Mouse (Mus musculus): ENCODE data around the gene Ubac2. TPM values are rescaled to one million over a fixed set of nuclear protein-coding genes. Genes with fewer than 3 reads are reported as not detected.

The Ubac2 gene
- total RNA-seq, 2 experiments from 2014 or later = 22.9 to 24.4 TPM

DNA sequence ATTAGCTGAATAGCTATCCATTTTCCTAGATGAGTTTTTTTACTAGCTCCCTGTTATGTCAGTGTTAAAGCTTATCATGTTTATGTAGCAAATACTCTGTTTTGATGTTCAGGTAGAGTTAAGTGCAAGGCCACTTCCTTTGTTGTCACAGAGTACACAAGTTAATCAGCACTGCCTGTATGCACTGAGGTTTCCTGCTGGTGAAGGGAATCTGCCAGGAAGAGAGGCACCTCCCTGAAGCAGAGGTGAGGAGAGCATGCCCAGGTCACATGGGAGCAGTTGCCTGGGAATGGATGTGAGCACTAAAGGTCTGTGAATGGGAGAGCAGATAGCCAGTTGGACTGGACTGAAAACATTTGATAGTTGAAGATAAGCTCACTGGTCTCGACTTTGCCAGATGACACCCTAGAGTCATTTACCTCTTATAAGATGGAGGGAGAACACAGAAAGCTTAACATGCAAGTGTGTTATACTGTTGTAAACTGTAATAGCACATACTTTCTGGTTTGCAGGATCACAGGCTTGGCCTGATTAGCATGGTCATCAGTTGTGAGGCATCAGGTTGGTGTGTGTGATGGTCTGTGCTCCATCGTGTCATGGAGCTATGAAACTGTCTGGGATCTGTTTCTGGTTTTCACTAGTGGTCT, 73.1 kb downstream of the Ubac2 start:
- DNase-seq = no peak

DNA sequence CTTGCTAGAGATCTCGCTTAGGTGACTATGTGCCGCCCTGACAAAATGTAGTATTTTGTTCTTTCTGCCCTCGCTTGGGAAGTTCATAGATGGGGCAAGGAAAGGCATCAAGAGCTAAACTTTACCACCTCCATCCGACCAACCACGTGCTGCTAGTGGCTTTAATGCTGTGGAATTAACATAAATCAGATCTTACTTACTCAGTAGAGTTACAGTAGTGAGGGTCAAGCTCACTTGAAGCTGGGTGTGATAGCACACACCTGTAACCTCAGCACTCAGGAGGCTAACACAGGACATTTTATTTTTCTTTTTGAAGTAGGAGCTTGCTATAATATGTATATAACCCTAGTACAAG, 73.6 kb downstream of the Ubac2 start:
- no peak for DNase-seq

DNA sequence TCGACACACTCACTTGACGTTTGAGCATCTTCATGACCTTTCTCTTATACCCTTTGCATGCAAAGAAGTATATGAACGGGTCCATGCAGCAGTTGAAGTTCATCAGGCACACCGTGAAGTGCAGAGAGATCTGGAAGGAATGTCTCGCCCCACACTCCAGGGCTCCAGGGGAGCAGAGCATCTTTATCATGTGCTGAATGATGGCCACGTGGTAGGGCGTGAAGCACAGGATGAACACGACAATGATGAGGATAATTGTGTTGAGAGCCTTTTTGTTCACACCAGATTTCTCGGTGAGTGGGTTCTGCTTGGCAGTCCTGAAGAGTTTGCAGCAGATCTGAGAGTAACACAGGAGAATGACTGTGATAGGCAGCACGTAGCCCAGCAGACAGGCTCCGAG, 75.7 kb downstream of the Ubac2 start:
- no peak for DNase-seq

- DNase-seq = no peak
Observed at GRCm38 (mm10) chr14:121954608-121955007, 76.2 kb downstream of the Ubac2 start.

- no peak for DNase-seq
Observed at GRCm38 (mm10) chr14:121955176-121955795, 76.9 kb downstream of the Ubac2 start.

DNA sequence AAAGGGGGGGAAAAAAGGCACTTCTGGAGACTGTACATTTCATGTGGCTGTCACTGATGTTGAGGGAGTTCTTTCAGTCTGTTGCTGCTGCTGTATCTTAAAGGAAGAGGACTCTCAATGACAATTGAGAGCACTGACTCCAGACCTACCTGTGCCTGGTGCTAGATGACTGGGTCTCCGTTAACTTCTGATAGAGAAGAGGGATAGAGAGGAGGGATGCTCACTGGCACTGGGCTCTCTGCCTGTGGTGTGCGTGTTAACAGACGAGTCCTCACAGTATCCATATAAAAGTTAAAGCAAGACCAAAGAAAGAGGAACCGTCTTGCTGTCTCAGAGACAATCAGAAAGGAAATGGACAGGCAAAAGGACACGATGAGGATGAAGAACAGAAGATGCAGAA, 77.9 kb downstream of the Ubac2 start:
- no peak for DNase-seq

DNA sequence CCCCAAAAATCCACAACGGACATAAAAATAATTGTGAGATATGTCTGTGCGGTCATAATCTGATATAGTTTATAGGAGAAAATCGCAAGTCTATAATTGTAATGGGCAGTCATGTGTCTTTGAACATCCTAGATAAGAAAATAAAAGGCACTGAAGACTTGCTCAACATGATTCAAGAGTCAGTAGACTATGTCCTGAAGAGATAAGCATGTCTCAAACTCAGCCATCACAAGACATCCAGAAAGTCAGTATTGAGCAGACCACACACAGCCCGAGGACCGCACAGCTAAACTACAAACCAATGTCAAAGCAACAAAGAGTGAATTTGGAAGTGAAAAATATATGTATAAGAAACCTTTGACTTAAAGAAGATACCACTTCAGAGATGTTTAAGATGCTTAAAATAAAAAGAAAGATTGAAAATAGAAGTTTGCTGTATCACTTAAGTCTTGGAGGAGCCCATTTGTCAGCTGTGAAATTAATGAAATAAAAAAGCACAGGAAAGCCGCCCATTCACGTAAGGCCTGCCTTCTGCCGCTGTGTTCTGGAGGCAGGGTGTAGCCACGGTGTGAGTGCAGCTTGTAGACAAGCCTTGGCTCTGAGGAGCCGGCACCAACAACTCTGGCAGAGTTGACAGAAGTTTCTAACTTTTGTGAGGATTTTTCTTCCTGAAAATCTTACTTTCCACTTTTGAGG, 78.9 kb downstream of the Ubac2 start:
- no peak for DNase-seq

DNA sequence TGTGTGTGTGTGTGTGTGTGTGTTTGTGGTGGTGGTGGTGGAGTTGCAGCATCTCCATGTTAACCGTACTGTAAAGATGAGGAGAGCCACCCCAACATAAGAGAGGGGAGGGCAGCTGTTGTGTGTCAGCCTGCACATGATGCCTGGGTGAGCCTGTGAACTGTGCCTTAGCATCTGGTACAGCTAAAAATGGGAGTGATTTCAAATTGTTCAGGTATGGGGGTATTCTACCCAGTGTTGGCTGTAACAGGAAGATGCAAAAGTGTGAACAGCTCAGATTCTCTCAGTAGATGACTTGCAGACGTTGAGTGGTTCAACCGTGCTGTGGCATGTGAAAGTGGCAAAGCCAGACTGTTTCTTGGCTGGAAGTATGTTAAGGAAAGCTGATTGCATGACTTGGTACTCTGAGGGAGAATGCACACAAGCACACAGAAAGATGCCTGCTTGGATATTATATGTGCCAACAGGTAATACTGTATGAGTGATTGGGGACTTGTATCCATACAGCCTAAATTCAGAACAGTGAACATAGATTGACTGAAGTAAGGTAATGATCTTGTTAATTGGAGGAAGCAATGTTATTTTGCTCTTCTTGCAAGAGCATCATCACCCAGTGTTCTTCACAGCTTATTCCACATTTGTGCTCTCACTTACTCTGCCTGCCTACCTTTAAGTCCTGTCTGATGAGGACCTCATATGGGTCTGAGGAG, 79.8 kb downstream of the Ubac2 start:
- no peak for DNase-seq

GRCm38 (mm10) chr14:121958751-121959537, 80.5 kb downstream of the Ubac2 start:
- DNase-seq = no peak

DNA sequence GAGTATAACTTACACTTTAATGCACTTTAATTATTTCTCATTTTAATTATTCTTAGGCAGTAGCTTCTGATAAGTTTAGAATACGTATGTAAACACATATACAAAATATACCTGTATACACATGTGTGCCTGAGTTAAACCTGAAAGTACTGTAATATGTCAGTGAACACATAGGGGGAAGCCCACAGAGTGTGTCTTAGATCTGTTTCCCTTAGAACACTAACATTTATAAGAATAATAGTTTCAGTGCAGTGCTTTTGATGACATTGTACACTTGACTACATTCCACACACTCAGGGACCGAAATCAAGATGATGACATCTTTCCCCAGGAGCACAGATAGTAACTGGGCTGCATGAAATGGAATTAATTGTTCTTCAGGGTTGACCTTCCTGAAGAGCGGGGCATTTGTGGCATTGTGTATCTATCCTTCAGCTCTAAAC, 81.1 kb downstream of the Ubac2 start:
- DNase-seq = no peak

GRCm38 (mm10) chr14:121960031-121960430, 81.6 kb downstream of the Ubac2 start:
- DNase-seq = no peak

DNA sequence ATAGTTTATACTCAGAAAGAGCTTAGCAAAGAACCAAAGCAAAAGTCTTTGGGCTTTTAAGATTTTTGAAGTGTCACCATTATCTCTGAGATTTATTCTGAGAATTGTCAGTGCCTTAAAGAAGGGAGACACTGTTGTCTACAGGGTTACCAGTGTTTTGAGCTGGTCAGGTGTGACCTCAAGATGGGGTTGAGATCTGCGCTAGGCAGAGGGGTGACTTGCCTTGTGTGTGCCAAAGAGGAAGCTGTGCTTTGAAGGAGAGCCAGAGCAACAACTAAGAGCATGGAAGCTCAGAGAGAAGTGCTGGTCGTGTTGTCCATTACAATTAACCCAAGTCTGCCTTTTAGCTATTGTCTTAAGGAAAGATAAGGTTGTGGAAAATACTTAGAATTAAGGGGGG, 82.1 kb downstream of the Ubac2 start:
- DNase-seq = no peak

- no peak for DNase-seq
Observed at GRCm38 (mm10) chr14:121960997-121961396, 82.6 kb downstream of the Ubac2 start.

DNA sequence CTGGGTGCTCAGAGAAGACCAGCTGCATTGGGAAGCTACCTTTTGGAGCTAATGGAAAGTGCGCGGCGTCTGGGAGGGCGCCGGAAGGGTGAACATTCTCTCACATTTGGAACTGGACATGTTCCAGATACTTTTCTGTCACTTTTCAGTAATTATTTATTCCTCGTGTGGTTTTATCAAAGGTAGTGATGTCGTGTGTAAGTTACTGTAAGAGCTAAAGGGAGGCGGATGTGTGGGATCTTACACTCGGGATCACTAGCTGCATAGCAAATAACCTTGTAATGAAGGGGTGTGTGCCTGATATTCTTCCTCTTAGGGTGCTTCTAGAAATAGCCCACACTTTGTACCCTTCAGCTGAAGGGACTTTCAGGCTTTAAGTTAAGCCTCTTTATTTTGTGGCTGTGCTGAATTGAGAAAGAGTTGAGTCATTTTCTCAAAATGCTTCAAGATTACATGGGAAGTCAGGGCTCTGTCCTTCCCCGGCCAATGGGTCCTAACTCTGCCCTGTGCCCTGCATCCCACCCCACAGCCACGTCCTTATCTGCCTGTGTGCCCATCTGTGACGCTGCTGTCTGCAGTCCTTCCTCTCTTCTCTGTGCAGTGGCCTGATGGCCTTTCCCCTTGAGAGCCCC, 83.2 kb downstream of the Ubac2 start:
- no peak for DNase-seq

- no peak for DNase-seq
Observed at GRCm38 (mm10) chr14:121962128-121962890, 83.9 kb downstream of the Ubac2 start.

- DNase-seq = no peak
Observed at GRCm38 (mm10) chr14:121963251-121963941, 85.0 kb downstream of the Ubac2 start.

DNA sequence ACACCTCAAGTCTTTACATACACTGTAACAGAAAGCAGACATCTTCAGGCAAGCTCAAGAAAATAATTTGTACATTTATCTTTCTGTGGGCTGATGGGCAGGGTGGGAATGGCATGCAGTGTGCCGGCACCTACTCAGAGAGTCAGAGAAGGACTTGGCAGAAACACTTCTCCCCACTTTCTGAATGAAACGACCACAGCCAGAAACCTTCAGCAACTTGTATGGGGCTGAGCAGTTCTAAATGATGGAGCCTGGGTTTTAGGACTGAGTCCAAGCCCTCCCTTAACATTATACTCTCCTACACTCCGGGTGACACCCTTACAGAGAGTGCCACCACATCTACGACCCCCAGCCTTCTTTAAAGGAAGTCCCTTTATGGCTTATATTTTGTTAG, 85.5 kb downstream of the Ubac2 start:
- DNase-seq = no peak

DNA sequence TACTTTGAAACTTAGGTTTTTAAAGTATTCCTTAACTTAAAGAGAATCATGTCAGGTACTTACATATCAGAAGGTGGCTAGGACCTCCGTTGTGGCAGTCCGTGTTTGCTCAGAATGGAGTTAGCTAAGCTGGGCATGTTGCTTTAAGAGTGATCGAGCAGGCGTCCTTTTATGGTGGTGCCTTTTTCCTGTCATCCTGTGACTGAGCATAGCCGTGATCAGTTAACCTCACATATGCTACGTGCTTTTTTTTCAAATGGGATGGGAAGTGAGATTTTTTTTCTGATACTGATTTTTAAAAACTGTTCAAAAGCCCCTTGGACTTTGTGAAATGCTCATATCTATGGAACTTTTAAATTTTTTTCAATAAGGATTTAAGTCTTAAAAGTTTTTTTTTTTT, 86.6 kb downstream of the Ubac2 start, which contains the start of gene Gpr183:
Gpr183 (minus strand) TSS at position 206 of the 400 bp plus-strand sequence.
- no peak for DNase-seq

GRCm38 (mm10) chr14:121965461-121965860, 87.0 kb downstream of the Ubac2 start:
- no peak for DNase-seq

DNA sequence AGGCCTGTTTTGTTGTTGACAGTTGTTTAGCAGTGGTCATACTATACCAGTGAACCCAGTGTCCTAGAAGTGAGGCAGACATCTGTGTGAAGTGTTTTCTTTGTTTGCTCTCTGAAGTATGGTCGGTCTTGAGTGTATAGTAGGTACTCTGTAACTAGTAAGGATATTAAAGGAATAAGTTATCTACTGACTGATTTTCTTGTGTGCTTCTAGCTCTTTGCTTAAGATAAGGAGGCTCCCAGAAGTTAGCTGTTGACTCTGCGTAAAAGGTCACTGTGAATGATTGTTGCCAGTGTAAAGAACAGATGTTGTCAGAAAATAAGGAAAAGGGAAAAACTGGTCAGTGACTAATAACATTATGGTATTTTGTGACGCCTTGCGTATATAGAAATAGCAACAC, 88.7 kb downstream of the Ubac2 start:
- DNase-seq = no peak

Data from gastrocnemius, postnatal 25 days (tissue).